Mouse (Mus musculus) hindbrain, postnatal 0 days (tissue): ENCODE data around the gene Lyve1. TPM values are rescaled to one million over a fixed set of nuclear protein-coding genes. Genes with fewer than 3 reads are reported as not detected.

ENCODE experiments used
- ATAC-seq: fragments of 200-750 bp; cut with Nextera tagmentation; 2 replicates; pipeline ENCODE4 v1.8.0; 2017; ENCODE audit warnings: mild to moderate bottlenecking, moderate TSS enrichment, moderate library complexity
- DNase-seq: peaks from one replicate; pipeline ENCODE4 v3.0.0-alpha.2; 2015; ENCODE audit warnings: low spot score
- H3K27ac ChIP-seq: fragments of 300-500 bp; sonication (generic); 2 replicates; pipeline ENCODE4 v1.5.1; 2014; ENCODE audit warnings: mild to moderate bottlenecking
- H3K27me3 ChIP-seq: fragments of 300-500 bp; sonication (generic); 2 replicates; pipeline ENCODE4 v1.6.1; 2014; ENCODE audit warnings: low read length, mixed read lengths; ENCODE audit not compliant: insufficient read depth
- H3K36me3 ChIP-seq: fragments of 300-500 bp; sonication (generic); 2 replicates; pipeline ENCODE4 v1.6.1; 2014; ENCODE audit warnings: low read length, mixed read lengths; ENCODE audit not compliant: insufficient read depth
- H3K4me1 ChIP-seq: fragments of 300-500 bp; sonication (generic); 2 replicates; pipeline ENCODE4 v1.6.1; 2014; ENCODE audit warnings: antibody characterized with exemption, low read length, mixed read lengths; ENCODE audit not compliant: insufficient read depth
- H3K4me2 ChIP-seq: fragments of 300-500 bp; sonication (generic); 2 replicates; pipeline ENCODE4 v1.6.1; 2014; ENCODE audit warnings: low read depth, mild to moderate bottlenecking, low read length, moderate library complexity, mixed read lengths
- H3K4me3 ChIP-seq: fragments of 300-500 bp; sonication (generic); 2 replicates; pipeline ENCODE4 v1.5.1; 2014; ENCODE audit warnings: low read length
- H3K9ac ChIP-seq: fragments of 300-500 bp; sonication (generic); replicated peaks from 2 replicates; pipeline ENCODE4 v1.6.1; 2014; ENCODE audit warnings: mild to moderate bottlenecking, low read length, moderate library complexity, mixed read lengths
- H3K9me3 ChIP-seq: fragments of 300-500 bp; sonication (generic); 2 replicates; pipeline ENCODE4 v1.6.1; 2016; ENCODE audit warnings: low read length, mixed read lengths
- CTCF ChIP-seq: IDR thresholded peaks from 2 replicates; pipeline ENCODE4 v1.5.1; 2016; ENCODE audit warnings: antibody characterized with exemption, control low read depth, low read depth
- WGBS: fragments of 180-500 bp; shearing (Covaris S2); extraction: QIAGEN DNeasy Blood & Tissue Kit; methylation state at CpG from one replicate; pipeline ENCODE4 v1.1.7; 2014; 5-methylcytosine and 5-hydroxymethylcytosine counted together
- microRNA-seq, 2 experiments: library from miRNA; unstranded; fragments of <30 nt; microRNA quantifications; one replicate each; pipeline ENCODE4; 2016
- polyA plus RNA-seq: library from polyadenylated mRNA; unstranded; fragments of >200 nt; fragmentation: Nextera tagmentation; extraction: Ambion mirVana; gene quantifications from 2 replicates; pipeline ENCODE4 v1.2.1, GENCODE M21; 2015
- total RNA-seq: library from RNA; depleted of rRNA; stranded (reverse); fragments of >200 nt; gene quantifications from 2 replicates; pipeline ENCODE4 v1.2.3, GENCODE M21; 2014; rRNA removed

Gene Lyve1
- total and polyA plus RNA-seq, 2 experiments from 2014 or later, result 6.3 to 9.7 TPM

DNA sequence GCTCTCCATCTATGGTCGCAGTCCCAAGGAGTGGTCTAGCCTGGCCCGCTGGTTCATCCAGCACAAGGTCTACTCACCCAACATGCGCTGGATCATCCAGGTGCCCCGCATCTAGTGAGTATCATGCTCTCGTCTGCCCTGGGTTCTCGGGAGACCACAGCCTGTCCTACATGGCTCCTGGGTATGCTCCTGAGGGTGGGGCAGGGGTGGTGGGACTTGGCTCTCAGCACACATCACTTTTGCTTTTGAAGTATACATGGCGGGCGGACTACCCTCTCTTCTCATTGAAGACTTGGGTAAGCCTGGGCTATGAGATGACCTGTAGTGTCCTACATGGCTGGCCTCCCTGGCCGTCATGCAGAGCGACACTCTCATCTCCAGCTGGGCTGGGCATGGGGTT, 59.9 kb downstream of the Lyve1 start:
- Histone ChIP-seq H3K36me3 (no peaks in the 10 kb centered on the region), H3K9ac (no peak overlapping the region), H3K27ac (no peak overlapping the region), H3K27me3 (no peaks in the 10 kb centered on the region), H3K4me3 (no peak overlapping the region), H3K4me2 (no peak overlapping the region), H3K9me3 (no peaks in the 10 kb centered on the region), H3K4me1 (peaks cover 7% of the 10 kb centered on the region; the same call in 1 of the 2 replicates)
- TF ChIP-seq CTCF, result no peak
- WGBS, result 95% methylated on average over 10 of the region's 10 CpGs
- DNase-seq, result no peak
- ATAC-seq, result no peak

DNA sequence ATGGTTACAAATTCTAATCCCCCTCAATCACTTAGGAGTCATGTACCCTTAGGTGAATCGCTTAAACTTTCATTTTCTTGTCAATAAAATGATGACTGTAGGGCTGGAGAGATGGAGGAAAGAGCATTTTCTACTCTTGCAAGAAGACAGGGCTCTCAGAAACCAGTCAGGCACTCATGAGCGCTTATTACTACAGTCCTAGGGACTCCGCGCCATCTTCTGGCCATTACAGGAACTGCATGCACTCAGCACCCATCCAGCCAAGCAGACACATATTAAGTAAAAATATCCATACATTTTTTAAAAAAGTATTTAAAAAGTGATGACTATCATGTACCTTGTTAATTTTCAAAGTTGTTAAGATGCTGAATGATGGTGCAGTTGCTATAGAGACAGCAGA, 62.0 kb downstream of the Lyve1 start:
- Histone ChIP-seq H3K36me3 (no peaks in the 10 kb centered on the region), H3K9me3 (no peaks in the 10 kb centered on the region), H3K27ac (peak overlapping the region; percentile 32; the same call in 1 of the 2 replicates), H3K4me2 (no peak overlapping the region), H3K9ac (no peak overlapping the region), H3K27me3 (no peaks in the 10 kb centered on the region), H3K4me1 (peaks cover 7% of the 10 kb centered on the region; the same call in 1 of the 2 replicates), H3K4me3 (no peak overlapping the region)
- WGBS, result 0% methylated on average over 4 of the region's 4 CpGs
- peak; percentile 66 for ATAC-seq
- peak; percentile 96 for TF ChIP-seq CTCF
- DNase-seq, result peak; percentile 92

Small RNA genes lying within 50 kb of the gene (microRNA-seq; reads per million reads assigned to microRNA genes)
- 0 reads per million in 2 experiments for gene Gm47282

Other genes starting within 250 kb of the Lyve1 start
- gene Sbf2, start 248.3 kb downstream of the Lyve1 start, total RNA-seq, result 55.0 and 70.5 TPM in 2 replicates
- gene Sbf2, start 248.3 kb downstream of the Lyve1 start, polyA plus RNA-seq, result 40.3 and 42.9 TPM in 2 replicates
- 2.1 and 2.2 TPM in 2 replicates for gene Adm, start 235.6 kb downstream of the Lyve1 start, total RNA-seq
- 4.2 and 6.0 TPM in 2 replicates for gene Adm, start 235.6 kb downstream of the Lyve1 start, polyA plus RNA-seq
- 15.1 and 24.8 TPM in 2 replicates for gene Ampd3, start 95.0 kb downstream of the Lyve1 start, total RNA-seq
- 12.4 and 14.3 TPM in 2 replicates for gene Ampd3, start 95.0 kb downstream of the Lyve1 start, polyA plus RNA-seq
- 80.4 and 98.8 TPM in 2 replicates for gene Rnf141, start 18.8 kb downstream of the Lyve1 start, total RNA-seq
- gene Rnf141, start 18.8 kb downstream of the Lyve1 start, polyA plus RNA-seq, result 35.3 and 36.7 TPM in 2 replicates
- 1.8 and 3.3 TPM in 2 replicates for gene Mrvi1, start 119.2 kb upstream of the Lyve1 start, total RNA-seq
- gene Mrvi1, start 119.2 kb upstream of the Lyve1 start, polyA plus RNA-seq, result 0.78 and 0.95 TPM in 2 replicates
- gene Ctr9, start 165.7 kb upstream of the Lyve1 start, total RNA-seq, result 33.6 and 42.3 TPM in 2 replicates
- 57.6 and 60.0 TPM in 2 replicates for gene Ctr9, start 165.7 kb upstream of the Lyve1 start, polyA plus RNA-seq
- gene Eif4g2, start 219.8 kb upstream of the Lyve1 start, total RNA-seq, result 322 and 354 TPM in 2 replicates
- gene Eif4g2, start 219.8 kb upstream of the Lyve1 start, polyA plus RNA-seq, result 706 and 761 TPM in 2 replicates